Mouse (Mus musculus): Measurements from ENCODE around the gene Clstn3.

DNA sequence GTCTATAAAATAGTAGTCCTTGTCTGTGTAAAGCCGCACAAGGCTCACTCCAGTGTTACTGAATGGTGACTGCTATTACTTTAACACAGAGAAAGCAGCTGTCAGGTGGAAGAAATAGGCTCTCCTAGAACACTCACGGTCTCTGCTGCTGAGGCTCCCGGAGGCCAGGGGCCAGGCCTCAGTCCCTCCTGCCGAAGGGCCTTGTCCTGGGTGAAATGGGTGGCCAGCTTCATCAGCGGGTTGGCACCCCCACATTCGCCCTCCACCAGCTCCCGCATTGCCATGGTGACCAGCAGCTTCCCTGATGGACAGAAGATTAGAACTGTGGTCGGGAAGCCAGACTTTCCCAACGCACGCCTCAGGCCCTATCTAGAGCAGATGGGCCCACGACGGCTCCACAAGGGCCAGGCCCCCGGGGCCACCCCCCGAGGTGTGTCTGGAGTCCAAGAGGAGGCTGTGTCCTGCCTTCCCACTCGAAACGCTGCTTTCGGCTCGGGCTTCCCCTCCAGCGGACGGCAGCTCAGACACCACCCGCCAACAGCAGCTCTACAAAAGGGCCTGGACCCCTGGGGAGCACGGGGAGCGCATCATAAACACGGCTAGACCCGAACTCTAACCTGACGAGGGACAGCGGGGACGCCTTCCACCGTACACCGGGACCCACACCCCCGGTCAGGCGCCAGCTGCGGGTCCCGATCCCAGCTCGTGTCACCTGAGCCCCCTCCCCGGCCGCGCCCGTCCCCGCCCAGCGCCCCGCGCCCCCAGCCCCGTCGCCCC, 50.3 kb downstream of the Clstn3 start:
- TF ChIP-seq CTCF (IDR thresholded peaks at IDR 0.05; ENCODE audit: low read depth) (no peak), EP300 (IDR thresholded peaks at IDR 0.05; ENCODE audit: low read depth) (no peak)

All from liver, postnatal 0 days (tissue).